Mouse (Mus musculus) intestine, postnatal 0 days (tissue): ENCODE data around the gene Olfr447. TPM values are rescaled to one million over a fixed set of nuclear protein-coding genes. Genes with fewer than 3 reads are reported as not detected.

Experiments
- ATAC-seq: fragments of 200-750 bp; cut with Nextera tagmentation; 2 replicates; pipeline ENCODE4 v1.8.0; 2017; ENCODE audit warnings: mild to moderate bottlenecking, moderate TSS enrichment, moderate library complexity
- H3K27ac ChIP-seq: fragments of 300-500 bp; sonication (generic); 2 replicates; pipeline ENCODE4 v1.5.1; 2014; ENCODE audit warnings: mild to moderate bottlenecking, low read depth, low read length, moderate library complexity
- H3K27me3 ChIP-seq: fragments of 300-500 bp; sonication (generic); replicated peaks from 2 replicates; pipeline ENCODE4 v1.6.1; 2014; ENCODE audit warnings: low read length, mixed read lengths; ENCODE audit not compliant: control insufficient read depth, insufficient read depth
- H3K36me3 ChIP-seq: fragments of 300-500 bp; sonication (generic); 2 replicates; pipeline ENCODE4 v1.6.1; 2014; ENCODE audit warnings: mild to moderate bottlenecking, moderate library complexity; ENCODE audit not compliant: control insufficient read depth, insufficient read depth
- H3K4me1 ChIP-seq: fragments of 300-500 bp; sonication (generic); replicated peaks from 2 replicates; pipeline ENCODE4 v1.6.1; 2014; ENCODE audit warnings: antibody characterized with exemption, low read length, mixed read lengths; ENCODE audit not compliant: control insufficient read depth, insufficient read depth
- H3K4me2 ChIP-seq: fragments of 300-500 bp; sonication (generic); replicated peaks from 2 replicates; pipeline ENCODE4 v1.6.1; 2014; ENCODE audit warnings: low read depth, mild to moderate bottlenecking, moderate library complexity
- H3K4me3 ChIP-seq: fragments of 300-500 bp; sonication (generic); 2 replicates; pipeline ENCODE4 v1.5.1; 2014; ENCODE audit warnings: low read depth, low read length
- H3K9ac ChIP-seq: fragments of 300-500 bp; sonication (generic); 2 replicates; pipeline ENCODE4 v1.6.1; 2014; ENCODE audit warnings: mild to moderate bottlenecking, low read depth, low read length
- H3K9me3 ChIP-seq: fragments of 300-500 bp; sonication (generic); 2 replicates; pipeline ENCODE4 v1.6.1; 2016; ENCODE audit warnings: mixed run types; ENCODE audit not compliant: control insufficient read depth
- CTCF ChIP-seq: sonication (generic); IDR thresholded peaks from 2 replicates; pipeline ENCODE4 v1.5.1; 2016; ENCODE audit warnings: low read depth, mild to moderate bottlenecking, control low read depth, antibody characterized with exemption, moderate library complexity
- WGBS: fragments of 180-500 bp; shearing (Covaris S2); extraction: QIAGEN DNeasy Blood & Tissue Kit; methylation state at CpG from one replicate; pipeline ENCODE4 v1.1.7; 2014; 5-methylcytosine and 5-hydroxymethylcytosine counted together
- polyA plus RNA-seq: library from polyadenylated mRNA; unstranded; fragments of >200 nt; fragmentation: Nextera tagmentation; extraction: Ambion mirVana; gene quantifications from 2 replicates; pipeline ENCODE4 v1.2.1, GENCODE M21; 2015

The Olfr447 gene
- polyA plus RNA-seq, result not detected in 2 replicates

DNA sequence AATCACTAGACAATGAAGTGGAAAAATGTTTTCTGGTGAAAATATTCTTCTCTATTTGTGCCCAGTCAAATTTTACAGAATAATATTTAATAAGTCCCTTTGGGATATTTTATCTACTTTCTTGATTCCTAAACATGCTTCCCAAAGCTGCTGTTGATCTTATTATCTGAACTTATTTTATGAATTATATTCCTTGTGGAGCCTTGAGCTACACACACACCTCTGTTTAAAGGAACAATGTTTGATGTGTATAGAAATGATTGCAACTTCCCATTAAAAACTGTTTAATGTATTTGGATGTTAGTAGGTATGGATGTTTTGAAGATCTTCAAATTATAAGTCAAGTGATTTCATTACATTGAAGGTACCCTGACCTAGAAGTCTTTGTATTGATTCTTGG lies at the start of gene Olfr447:
Gene Olfr447 (plus strand): TSS at position 301 of the 400 bp plus-strand sequence.
- Histone ChIP-seq H3K27ac (no peak within 1 kb of the TSS), H3K9ac (no peak within 1 kb of the TSS), H3K36me3 (no peaks in the 10 kb centered on the region), H3K27me3 (no peaks in the 10 kb centered on the region), H3K4me3 (no peak within 1 kb of the TSS), H3K4me2 (no peak within 1 kb of the TSS), H3K9me3 (no peaks in the 10 kb centered on the region), H3K4me1 (no peaks in the 10 kb centered on the region)
- ATAC-seq, result no peak
- TF ChIP-seq CTCF, result no peak

DNA sequence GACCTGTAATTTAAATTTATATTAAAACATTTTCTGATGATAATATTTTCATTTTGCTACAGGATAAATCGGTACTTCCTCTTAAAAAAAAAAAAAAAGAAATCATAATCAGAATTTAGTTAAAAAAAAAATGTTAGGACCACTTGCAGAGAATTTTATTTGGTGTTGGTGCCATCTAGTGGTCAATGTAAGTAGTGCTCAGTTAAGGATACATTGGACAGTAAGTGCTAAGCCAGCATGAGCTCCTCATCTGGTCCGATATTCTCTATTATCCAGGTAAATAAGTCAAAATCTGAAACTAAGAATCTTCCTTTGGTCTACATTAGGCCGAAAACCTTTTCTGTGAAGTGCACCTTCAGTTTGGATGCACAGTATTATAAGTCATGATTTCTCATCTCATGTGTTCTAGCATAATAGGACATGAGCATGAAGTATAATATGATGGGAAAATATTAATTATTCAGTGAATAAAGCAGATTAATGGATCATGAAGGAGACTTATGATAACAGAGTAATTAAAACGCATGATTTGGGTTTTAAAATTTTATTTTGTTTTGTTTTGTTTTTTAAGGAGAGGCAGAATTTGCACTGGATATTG lies 48.4 kb upstream of the Olfr447 start:
- H3K9me3 ChIP-seq, result no peaks in the 10 kb centered on the region
- WGBS, result 10% methylated on average over 4 of the region's 4 CpGs
- H3K27me3 ChIP-seq, result no peaks in the 10 kb centered on the region
- no peak for ATAC-seq
- peak; percentile 71 for TF ChIP-seq CTCF
- no peak overlapping the region for H3K4me2 ChIP-seq
- H3K27ac ChIP-seq, result no peak overlapping the region
- no peaks in the 10 kb centered on the region for H3K36me3 ChIP-seq
- no peak overlapping the region for H3K9ac ChIP-seq
- no peak overlapping the region for H3K4me3 ChIP-seq
- H3K4me1 ChIP-seq, result no peaks in the 10 kb centered on the region

DNA sequence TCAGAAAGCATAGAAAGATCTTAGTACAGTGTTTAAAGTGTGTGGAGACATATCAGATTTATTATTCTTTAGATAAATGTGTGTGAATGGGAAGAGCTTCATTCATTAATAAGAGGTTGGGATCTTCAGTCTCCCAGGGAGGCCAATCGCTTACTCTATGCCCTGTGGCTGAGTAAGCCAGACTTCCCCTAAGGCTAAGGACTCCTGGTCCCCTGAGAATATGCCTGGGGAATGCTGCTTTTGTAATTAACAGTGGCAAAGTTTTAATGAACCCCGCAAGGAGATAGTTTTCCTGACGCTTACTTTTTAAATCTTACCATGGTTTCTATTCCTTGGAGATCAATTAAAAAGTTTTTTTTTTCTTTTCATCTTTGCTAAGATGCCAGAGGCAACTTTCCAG lies 39.0 kb upstream of the Olfr447 start:
- H3K27me3 ChIP-seq, result no peaks in the 10 kb centered on the region
- 90% methylated on average over 3 of the region's 3 CpGs for WGBS
- no peaks in the 10 kb centered on the region for H3K36me3 ChIP-seq
- TF ChIP-seq CTCF, result no peak
- H3K4me2 ChIP-seq, result no peak overlapping the region
- no peak overlapping the region for H3K9ac ChIP-seq
- no peak overlapping the region for H3K4me3 ChIP-seq
- ATAC-seq, result no peak
- no peaks in the 10 kb centered on the region for H3K4me1 ChIP-seq
- no peaks in the 10 kb centered on the region for H3K9me3 ChIP-seq
- H3K27ac ChIP-seq, result no peak overlapping the region

DNA sequence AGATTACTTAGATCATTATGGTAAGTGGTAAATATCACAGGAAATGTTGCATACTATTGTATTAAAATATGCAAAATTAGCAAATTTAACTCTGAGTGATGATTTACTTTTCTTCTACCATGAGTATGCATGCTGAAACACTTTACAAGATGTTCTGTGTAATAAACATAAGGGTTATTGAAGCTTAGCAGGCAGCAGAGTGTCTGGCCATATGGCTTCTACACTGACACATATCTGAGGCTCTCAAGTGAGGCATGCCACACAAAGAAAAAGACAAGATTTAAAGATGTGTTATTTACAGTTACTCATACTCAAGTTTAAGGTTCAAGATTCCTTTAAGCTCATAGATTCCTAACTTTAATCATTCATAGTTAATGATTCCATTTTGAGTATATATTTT lies 32.4 kb upstream of the Olfr447 start:
- H3K4me1 ChIP-seq, result no peaks in the 10 kb centered on the region

DNA sequence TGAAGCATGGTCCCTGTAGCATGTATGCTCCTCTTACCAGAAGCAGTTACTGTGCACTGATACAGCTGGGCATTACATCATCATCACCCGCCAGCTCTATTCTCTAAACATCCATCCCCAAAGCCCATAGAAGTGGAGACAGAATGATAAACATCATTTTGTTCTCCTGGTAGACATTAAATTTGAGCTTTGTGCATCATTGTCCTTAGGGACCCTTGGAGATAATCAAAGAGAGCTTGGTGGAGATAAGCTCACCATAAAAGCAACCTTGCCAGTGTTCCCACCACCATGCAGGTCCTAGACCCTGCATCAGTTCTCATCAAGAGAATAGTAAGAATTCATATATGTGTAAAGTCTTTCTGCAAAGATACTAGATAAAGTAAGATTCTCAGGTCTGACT lies 18.5 kb upstream of the Olfr447 start, which contains the start of gene Olfr448:
Gene Olfr448 (plus strand): TSS at position 301 of the 400 bp plus-strand sequence.
- Histone ChIP-seq H3K4me2 (no peak within 1 kb of the TSS), H3K27ac (no peak within 1 kb of the TSS), H3K27me3 (no peaks in the 10 kb centered on the region), H3K4me1 (no peaks in the 10 kb centered on the region), H3K9ac (no peak within 1 kb of the TSS), H3K36me3 (no peaks in the 10 kb centered on the region), H3K4me3 (no peak within 1 kb of the TSS), H3K9me3 (no peaks in the 10 kb centered on the region)
- WGBS, result 89% methylated on average over 1 of the region's 1 CpGs
- no peak for TF ChIP-seq CTCF
- ATAC-seq, result no peak

More for the DNA sequence above, 32.4 kb upstream of the Olfr447 start:
- Histone ChIP-seq H3K9ac (no peak overlapping the region), H3K4me3 (no peak overlapping the region), H3K27me3 (no peaks in the 10 kb centered on the region), H3K27ac (no peak overlapping the region), H3K36me3 (no peaks in the 10 kb centered on the region), H3K9me3 (no peaks in the 10 kb centered on the region), H3K4me2 (no peak overlapping the region)
- TF ChIP-seq CTCF, result no peak
- ATAC-seq, result no peak

DNA sequence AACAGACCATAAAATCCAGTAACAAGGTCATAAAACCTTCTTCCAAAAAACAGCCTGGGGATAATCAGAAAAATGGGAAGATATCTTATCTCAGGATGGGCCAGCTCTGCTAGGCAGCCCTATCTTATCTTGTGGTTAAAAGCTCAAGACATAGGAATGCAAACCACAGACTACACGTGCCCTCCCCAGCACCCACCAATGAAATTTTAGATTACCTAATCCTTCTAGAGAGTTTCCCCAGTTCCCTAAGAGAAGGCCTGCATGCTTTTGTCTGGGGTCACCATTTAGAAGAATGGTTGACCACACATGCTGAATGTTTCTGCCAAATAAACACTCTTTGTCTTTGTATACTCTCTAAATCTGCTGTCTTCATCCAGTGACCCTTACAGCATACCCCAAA lies 8.3 kb upstream of the Olfr447 start:
- WGBS, result 0% methylated on average over 1 of the region's 1 CpGs
- no peaks in the 10 kb centered on the region for H3K27me3 ChIP-seq
- no peaks in the 10 kb centered on the region for H3K36me3 ChIP-seq

DNA sequence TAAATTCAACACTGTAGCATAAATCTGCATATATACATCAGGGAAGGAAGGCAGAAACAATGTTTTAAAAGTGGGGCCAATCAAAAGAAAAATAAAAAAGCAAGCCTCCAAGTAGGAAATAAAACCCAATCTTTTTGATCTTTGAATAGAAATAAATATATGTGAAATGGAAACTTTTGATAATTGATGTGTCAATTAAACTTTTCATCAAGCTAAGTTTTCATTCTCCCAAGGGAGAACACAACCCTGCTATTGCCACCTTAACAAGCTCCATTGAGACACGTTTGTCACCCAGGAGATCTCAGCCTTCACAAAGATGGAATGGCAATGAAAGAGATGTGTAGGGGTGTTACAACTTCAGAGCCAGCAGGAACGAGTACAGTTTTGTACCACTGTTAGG lies 12.4 kb downstream of the Olfr447 start, which contains the start of gene Olfr446:
Gene Olfr446 (plus strand): TSS at position 301 of the 400 bp plus-strand sequence.
- Histone ChIP-seq H3K27me3 (no peaks in the 10 kb centered on the region), H3K9me3 (no peaks in the 10 kb centered on the region), H3K36me3 (no peaks in the 10 kb centered on the region), H3K9ac (no peak within 1 kb of the TSS), H3K4me3 (no peak within 1 kb of the TSS), H3K27ac (no peak within 1 kb of the TSS), H3K4me2 (no peak within 1 kb of the TSS), H3K4me1 (no peaks in the 10 kb centered on the region)
- no peak for TF ChIP-seq CTCF
- WGBS, result 54% methylated on average over 2 of the region's 2 CpGs
- no peak for ATAC-seq

More for the DNA sequence above, 8.3 kb upstream of the Olfr447 start:
- H3K4me1 ChIP-seq, result no peaks in the 10 kb centered on the region
- H3K9me3 ChIP-seq, result no peaks in the 10 kb centered on the region
- no peak overlapping the region for H3K9ac ChIP-seq
- H3K4me3 ChIP-seq, result no peak overlapping the region
- H3K27ac ChIP-seq, result no peak overlapping the region
- ATAC-seq, result no peak
- TF ChIP-seq CTCF, result no peak
- no peak overlapping the region for H3K4me2 ChIP-seq
